Mouse (Mus musculus): ENCODE data around the gene Asb1. TPM values are rescaled to one million over a fixed set of nuclear protein-coding genes. Genes with fewer than 3 reads are reported as not detected.

Asb1 gene
- polyA plus RNA-seq, 1 experiment from 2014 or later, result 2.6 TPM

DNA sequence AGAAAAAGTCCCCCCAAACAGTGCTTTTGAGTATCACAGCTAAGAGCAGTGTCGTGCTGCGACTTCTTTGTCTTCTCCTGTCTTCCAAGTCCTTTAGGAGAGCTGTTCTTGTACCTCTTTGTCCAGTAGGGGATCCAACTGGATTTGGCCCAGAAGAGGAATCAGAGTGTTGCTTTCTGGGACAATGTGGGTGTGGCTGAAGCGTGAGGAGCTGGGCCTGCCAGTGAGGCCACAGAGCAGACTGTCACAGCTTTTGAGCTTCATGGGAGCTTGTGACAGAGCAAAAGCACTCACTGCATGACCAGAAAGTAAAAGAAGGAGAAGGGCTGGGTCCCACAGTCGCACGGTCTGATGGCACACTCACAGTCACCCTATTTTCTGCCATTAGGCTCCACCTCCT, 7.5 kb upstream of the Asb1 start:
- ATAC-seq, result no peak
- Histone ChIP-seq H3K9ac (ENCODE audit: low read depth, low read length) (no peak overlapping the region), H3K4me1 (replicated peaks; ENCODE audit: control insufficient read depth, insufficient read depth, low read length) (peaks cover 2% of the 10 kb centered on the region; the same call in 1 of the 2 replicates), H3K4me2 (replicated peaks; ENCODE audit: low read depth) (no peak overlapping the region), H3K27ac (ENCODE audit: low read depth, low read length) (no peak overlapping the region), H3K9me3 (ENCODE audit: control insufficient read depth) (no peaks in the 10 kb centered on the region), H3K36me3 (ENCODE audit: control insufficient read depth, insufficient read depth) (peaks cover 5% of the 10 kb centered on the region), H3K27me3 (replicated peaks; ENCODE audit: control insufficient read depth, insufficient read depth, low read length) (no peaks in the 10 kb centered on the region), H3K4me3 (ENCODE audit: low read depth, low read length) (no peak overlapping the region)
- 87% methylated on average over 5 of the region's 5 CpGs for WGBS
- no peak for TF ChIP-seq CTCF (IDR thresholded peaks at IDR 0.05; ENCODE audit: low read depth)

DNA sequence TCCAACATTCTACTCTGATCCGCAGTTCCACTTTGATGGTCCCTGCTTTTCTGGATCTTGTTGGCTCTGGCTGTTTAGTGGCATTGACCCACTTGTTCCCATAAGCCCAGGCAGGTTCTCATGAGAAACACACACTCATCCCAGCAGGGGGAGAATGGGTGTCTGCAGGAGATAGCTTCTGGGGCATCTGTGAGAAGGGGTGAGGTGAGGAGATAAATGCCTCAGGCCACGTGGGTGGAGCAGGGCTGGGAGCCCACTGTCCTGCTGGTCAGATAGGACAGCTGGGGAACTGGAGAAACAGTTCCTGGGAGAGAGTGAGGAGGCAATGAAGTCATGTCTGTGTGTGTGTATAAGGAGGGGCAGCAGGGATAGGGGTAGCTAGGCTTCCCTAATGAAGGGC, 6.9 kb upstream of the Asb1 start:
- Histone ChIP-seq H3K27ac (ENCODE audit: low read depth, low read length) (no peak overlapping the region), H3K27me3 (replicated peaks; ENCODE audit: control insufficient read depth, insufficient read depth, low read length) (no peaks in the 10 kb centered on the region), H3K36me3 (ENCODE audit: control insufficient read depth, insufficient read depth) (peaks cover 4% of the 10 kb centered on the region), H3K4me1 (replicated peaks; ENCODE audit: control insufficient read depth, insufficient read depth, low read length) (peaks cover 2% of the 10 kb centered on the region; the same call in 1 of the 2 replicates), H3K4me3 (ENCODE audit: low read depth, low read length) (no peak overlapping the region), H3K9ac (ENCODE audit: low read depth, low read length) (no peak overlapping the region), H3K9me3 (ENCODE audit: control insufficient read depth) (no peaks in the 10 kb centered on the region), H3K4me2 (replicated peaks; ENCODE audit: low read depth) (no peak overlapping the region)
- ATAC-seq, result no peak
- no peak for TF ChIP-seq CTCF (IDR thresholded peaks at IDR 0.05; ENCODE audit: low read depth)
- 53% methylated on average over 2 of the region's 2 CpGs for WGBS

- Histone ChIP-seq H3K36me3 (ENCODE audit: control insufficient read depth, insufficient read depth) (no peaks in the 10 kb centered on the region), H3K9me3 (ENCODE audit: control insufficient read depth) (no peaks in the 10 kb centered on the region), H3K4me2 (replicated peaks; ENCODE audit: low read depth) (no peak overlapping the region), H3K27ac (ENCODE audit: low read depth, low read length) (no peak overlapping the region), H3K9ac (ENCODE audit: low read depth, low read length) (no peak overlapping the region), H3K27me3 (replicated peaks; ENCODE audit: control insufficient read depth, insufficient read depth, low read length) (no peaks in the 10 kb centered on the region), H3K4me3 (ENCODE audit: low read depth, low read length) (no peak overlapping the region), H3K4me1 (replicated peaks; ENCODE audit: control insufficient read depth, insufficient read depth, low read length) (peaks cover 2% of the 10 kb centered on the region; the same call in 1 of the 2 replicates)
- ATAC-seq, result no peak
- 75% methylated on average over 19 of the region's 19 CpGs for WGBS
- TF ChIP-seq CTCF (IDR thresholded peaks at IDR 0.05; ENCODE audit: low read depth), result peak; percentile 28
Observed at GRCm38 (mm10) chr1:91533961-91534723, 6.2 kb upstream of the Asb1 start.

DNA sequence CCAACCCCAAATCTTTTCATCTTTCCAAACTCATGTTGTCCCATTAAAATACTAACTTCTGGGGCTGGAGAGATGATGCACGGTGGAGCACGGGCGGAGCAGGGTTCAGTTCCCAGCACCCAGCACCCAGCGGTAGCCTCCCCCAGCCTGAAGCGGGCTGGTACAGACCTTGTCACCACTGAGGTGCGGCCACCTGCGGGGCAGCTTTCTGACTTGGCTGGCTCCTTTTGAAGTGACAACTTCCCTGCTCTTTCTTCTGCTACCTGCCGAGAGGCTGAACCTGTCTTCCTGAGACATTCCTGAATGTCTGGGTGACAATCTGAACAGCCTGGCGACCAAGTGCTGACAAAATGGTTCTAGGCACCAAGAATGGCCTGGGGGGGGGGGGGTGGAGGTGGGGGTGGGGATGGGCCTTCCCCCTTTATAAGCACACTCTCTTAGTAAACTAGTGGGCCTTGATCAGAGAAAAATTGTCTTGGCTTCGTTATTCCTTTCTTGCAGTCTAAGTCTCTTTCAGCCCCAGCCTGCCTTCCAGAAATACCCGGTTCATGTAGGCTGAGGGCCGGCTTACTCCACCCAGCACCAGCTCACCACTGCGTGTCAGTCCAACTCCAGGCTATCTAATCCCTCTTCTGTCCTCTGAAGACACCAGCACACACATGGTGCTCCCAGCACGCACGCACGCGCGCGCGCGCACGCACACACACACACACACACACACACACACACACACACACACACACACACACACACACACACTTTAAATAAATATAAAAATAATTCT, 2.4 kb upstream of the Asb1 start:
- 49% methylated on average over 22 of the region's 22 CpGs for WGBS
- H3K27me3 ChIP-seq (replicated peaks; ENCODE audit: control insufficient read depth, insufficient read depth, low read length), result no peaks in the 10 kb centered on the region
- no peak for ATAC-seq
- no peak for TF ChIP-seq CTCF (IDR thresholded peaks at IDR 0.05; ENCODE audit: low read depth)
- no peaks in the 10 kb centered on the region for H3K36me3 ChIP-seq (ENCODE audit: control insufficient read depth, insufficient read depth)
- 0 out of 2 replicates have a peak, but pooled peaks cover 11% of the 10 kb centered on the region for H3K4me1 ChIP-seq (replicated peaks; ENCODE audit: control insufficient read depth, insufficient read depth, low read length)
- no peak overlapping the region for H3K27ac ChIP-seq (ENCODE audit: low read depth, low read length)
- no peaks in the 10 kb centered on the region for H3K9me3 ChIP-seq (ENCODE audit: control insufficient read depth)
- H3K9ac ChIP-seq (ENCODE audit: low read depth, low read length), result no peak overlapping the region
- no peak overlapping the region for H3K4me2 ChIP-seq (replicated peaks; ENCODE audit: low read depth)
- H3K4me3 ChIP-seq (ENCODE audit: low read depth, low read length), result no peak overlapping the region

DNA sequence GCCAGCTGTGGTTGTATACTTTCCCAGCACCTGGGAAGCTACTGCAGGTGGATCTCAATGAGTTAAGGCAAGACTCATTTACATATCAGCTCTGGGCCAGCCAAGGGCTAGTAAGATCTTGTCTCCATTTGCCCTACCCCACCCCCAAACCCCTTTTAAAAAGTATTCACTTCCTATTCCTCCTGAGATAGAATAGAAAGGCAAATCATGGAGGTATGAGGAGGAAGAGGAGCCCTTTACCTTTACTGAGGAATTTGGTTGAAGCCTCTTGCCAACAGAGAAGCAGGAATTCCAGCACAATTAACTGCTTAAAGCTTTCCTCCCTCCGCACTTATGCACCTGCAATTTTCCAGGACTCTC, 1.8 kb upstream of the Asb1 start:
- Histone ChIP-seq H3K27me3 (replicated peaks; ENCODE audit: control insufficient read depth, insufficient read depth, low read length) (no peaks in the 10 kb centered on the region), H3K9ac (ENCODE audit: low read depth, low read length) (no peak overlapping the region), H3K27ac (ENCODE audit: low read depth, low read length) (no peak overlapping the region), H3K4me2 (replicated peaks; ENCODE audit: low read depth) (no peak overlapping the region), H3K4me3 (ENCODE audit: low read depth, low read length) (no peak overlapping the region), H3K36me3 (ENCODE audit: control insufficient read depth, insufficient read depth) (no peaks in the 10 kb centered on the region), H3K9me3 (ENCODE audit: control insufficient read depth) (no peaks in the 10 kb centered on the region), H3K4me1 (replicated peaks; ENCODE audit: control insufficient read depth, insufficient read depth, low read length) (0 out of 2 replicates have a peak, but pooled peaks cover 11% of the 10 kb centered on the region)
- no peak for ATAC-seq
- 67% methylated on average over 1 of the region's 1 CpGs for WGBS
- TF ChIP-seq CTCF (IDR thresholded peaks at IDR 0.05; ENCODE audit: low read depth), result no peak

DNA sequence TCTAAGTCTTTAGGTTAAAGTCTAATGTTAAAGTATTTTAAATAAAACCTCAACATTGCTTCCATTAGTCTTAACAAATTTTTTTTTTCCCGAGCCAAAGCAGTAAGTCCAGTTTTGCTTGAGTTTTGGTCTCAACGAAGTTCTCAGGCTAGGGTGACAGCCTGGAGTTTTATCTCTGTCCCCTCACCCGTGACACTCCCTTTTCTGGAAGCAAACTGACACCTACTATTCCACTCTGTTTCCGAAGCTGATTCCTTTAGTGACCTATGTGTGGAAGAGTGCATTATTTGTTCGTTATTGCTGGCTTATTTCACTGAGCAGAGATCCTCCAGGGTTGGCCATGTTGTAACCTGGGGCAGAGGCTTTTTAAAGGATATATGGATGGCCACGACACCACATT, 1.1 kb upstream of the Asb1 start:
- TF ChIP-seq CTCF (IDR thresholded peaks at IDR 0.05; ENCODE audit: low read depth), result no peak
- 23% methylated on average over 6 of the region's 6 CpGs for WGBS
- ATAC-seq, result no peak
- H3K27me3 ChIP-seq (replicated peaks; ENCODE audit: control insufficient read depth, insufficient read depth, low read length), result no peaks in the 10 kb centered on the region
- no peak overlapping the region for H3K27ac ChIP-seq (ENCODE audit: low read depth, low read length)
- H3K9ac ChIP-seq (ENCODE audit: low read depth, low read length), result no peak overlapping the region
- peak overlapping the region; percentile 95 for H3K4me2 ChIP-seq (replicated peaks; ENCODE audit: low read depth)
- 0 out of 2 replicates have a peak, but pooled peaks cover 11% of the 10 kb centered on the region for H3K4me1 ChIP-seq (replicated peaks; ENCODE audit: control insufficient read depth, insufficient read depth, low read length)
- peaks cover 4% of the 10 kb centered on the region; the same call in 1 of the 2 replicates for H3K36me3 ChIP-seq (ENCODE audit: control insufficient read depth, insufficient read depth)
- H3K4me3 ChIP-seq (ENCODE audit: low read depth, low read length), result no peak overlapping the region
- no peaks in the 10 kb centered on the region for H3K9me3 ChIP-seq (ENCODE audit: control insufficient read depth)
